Mouse (Mus musculus) stomach, postnatal 0 days (tissue): ENCODE results near the gene Ctnnd2.

Experiments used
- CTCF ChIP-seq: IDR thresholded peaks from 2 replicates; pipeline ENCODE4 v1.5.1; 2016; ENCODE audit warnings: antibody characterized with exemption, low read depth, mild to moderate bottlenecking, moderate library complexity
- EP300 ChIP-seq: optimal IDR thresholded peaks from 2 replicates; pipeline ENCODE3; 2016; ENCODE audit warnings: antibody characterized with exemption

GRCm38 (mm10) chr15:30590865-30591264, 418.5 kb downstream of the Ctnnd2 start:
- no peak for TF ChIP-seq EP300
- TF ChIP-seq CTCF: no peak
